Mouse (Mus musculus): ENCODE data around the gene Ttc23.
A peak's percentile ranks its signal among the peaks of the same experiment; 100 is the strongest.

Gene Ttc23

GRCm38 (mm10) chr7:67749441-67750239 lies 102.4 kb downstream of the Ttc23 start:
- DNase-seq: no peak

DNA sequence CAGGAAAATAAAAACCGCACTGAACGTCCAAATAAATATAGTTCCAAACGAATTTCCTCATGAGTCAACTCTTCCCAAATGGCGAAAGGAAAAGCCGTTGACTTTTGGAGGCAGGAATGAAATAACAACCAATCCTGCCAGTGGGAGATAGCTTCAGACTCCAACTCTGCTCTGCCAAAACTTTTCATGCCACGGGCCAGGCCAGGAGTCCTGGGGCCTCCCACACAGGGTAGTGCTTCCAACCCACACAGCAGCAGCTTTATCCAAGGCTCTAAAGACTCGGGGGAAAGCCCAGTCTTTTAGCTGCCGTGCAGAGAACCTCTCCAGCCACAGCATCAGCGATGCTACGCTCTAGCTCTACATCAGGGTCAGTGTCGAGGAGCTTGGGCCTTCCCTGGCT lies 107.4 kb downstream of the Ttc23 start:
- DNase-seq: peak; percentile 31

- no peak for DNase-seq
Observed at GRCm38 (mm10) chr7:67755366-67755765, 108.2 kb downstream of the Ttc23 start.

- DNase-seq: no peak
Observed at GRCm38 (mm10) chr7:67756636-67757035, 109.4 kb downstream of the Ttc23 start.

- peak; percentile 24 for DNase-seq
Observed at GRCm38 (mm10) chr7:67758506-67758857, 111.3 kb downstream of the Ttc23 start.

DNA sequence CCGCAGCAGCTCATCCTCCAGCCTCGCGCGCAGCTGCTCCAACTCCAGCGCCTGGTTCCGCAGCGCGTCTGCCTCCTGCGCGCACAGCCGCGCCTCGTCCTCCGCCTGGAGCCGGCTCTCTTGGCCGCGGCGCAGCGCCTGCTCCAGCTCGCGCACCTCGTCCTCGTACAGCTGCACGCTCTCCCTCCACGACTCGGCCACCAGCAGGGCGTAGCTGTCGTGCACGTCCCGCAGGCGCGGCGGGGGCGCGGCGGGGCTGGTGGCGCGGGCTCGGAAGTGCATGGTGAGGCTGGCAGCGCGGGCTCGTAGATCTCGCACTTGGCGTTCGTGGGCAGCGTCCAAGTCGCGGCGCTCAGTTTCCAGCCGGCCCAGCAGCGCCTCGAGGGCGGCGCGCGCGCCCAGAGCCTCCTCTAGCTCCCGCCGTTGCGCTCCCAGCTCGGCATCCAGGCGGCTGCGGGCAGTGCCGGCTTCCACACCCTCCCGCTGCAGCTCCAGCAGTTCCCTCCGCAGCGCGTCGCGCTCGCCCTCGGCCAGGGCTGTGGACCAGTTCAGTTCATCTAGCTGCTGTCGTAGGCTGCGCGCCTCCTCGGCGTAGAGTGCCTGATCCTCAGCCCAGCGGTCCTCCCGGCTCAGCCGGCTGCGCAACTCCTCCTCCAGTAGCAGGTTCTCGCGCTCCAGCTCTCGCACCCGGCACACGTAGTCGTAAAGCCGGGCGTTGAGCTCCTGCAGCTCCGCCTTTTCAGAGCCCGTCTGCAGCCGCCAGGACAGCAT lies 111.8 kb downstream of the Ttc23 start:
- DNase-seq: peak; percentile 47

- DNase-seq: peak; percentile 94
Observed at GRCm38 (mm10) chr7:67759629-67759995, 112.4 kb downstream of the Ttc23 start, which contains the start of gene Synm. Gene Synm (minus strand): TSS chr7:67759742.

DNA sequence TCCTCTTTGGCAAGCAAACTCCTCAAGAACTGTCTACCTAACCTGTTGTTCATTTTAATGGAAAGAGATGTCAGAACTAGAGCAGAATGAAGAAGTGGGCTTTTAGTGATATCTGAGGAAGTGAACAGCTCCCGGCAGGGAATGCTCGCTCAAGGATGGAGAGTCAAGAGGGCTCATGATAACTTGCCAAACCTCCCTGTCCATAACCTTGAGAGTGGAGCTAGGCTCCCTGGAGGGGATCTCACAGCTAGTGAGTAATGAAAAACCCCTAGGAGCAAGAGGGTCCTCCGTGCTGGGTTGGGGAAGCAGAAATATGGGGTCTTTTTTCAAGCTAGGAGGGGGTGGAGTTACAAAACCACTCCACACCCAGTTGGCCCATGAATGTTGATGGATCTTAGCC lies 116.4 kb downstream of the Ttc23 start:
- DNase-seq: no peak

DNA sequence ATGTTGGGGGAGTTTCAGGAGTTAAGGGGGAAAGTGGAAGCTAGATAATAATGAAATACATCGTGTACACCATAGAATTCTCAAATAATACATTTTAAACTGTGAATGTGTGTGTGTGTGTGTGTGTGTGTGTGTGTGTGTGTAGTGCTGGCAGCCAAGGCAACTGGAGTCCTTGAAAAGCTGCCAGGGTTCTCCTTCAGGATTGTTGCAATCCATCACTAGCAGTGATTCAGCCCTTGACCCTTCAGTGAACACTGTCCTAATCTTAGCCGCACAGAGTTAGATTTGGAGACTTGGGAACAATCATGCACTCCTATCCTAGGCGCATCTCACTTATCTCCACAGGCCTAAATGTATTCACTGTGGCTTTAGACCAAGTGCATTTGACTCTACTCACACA lies 120.9 kb downstream of the Ttc23 start:
- peak; percentile 61 for DNase-seq

- DNase-seq: no peak
Observed at GRCm38 (mm10) chr7:67769487-67769886, 122.3 kb downstream of the Ttc23 start.

DNA sequence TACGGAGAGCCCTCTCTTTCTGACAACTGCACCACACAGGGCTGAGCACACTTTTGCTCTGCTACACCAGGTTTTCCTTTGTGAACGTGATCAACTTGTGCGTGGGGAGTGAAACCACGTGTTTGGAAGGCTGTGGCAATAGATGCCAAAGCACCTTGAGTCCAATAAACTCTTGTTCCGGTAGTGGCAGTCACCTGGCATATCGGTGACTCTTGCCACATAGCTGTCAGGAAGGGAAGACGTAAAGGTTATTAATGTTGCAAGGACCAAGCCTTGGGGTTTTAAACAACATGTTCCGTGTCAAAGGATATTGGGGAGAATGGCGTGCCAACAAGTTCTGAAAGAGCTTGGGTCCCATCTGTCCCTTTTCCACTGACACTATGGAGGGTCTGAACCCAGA lies 125.0 kb downstream of the Ttc23 start:
- no peak for DNase-seq

DNA sequence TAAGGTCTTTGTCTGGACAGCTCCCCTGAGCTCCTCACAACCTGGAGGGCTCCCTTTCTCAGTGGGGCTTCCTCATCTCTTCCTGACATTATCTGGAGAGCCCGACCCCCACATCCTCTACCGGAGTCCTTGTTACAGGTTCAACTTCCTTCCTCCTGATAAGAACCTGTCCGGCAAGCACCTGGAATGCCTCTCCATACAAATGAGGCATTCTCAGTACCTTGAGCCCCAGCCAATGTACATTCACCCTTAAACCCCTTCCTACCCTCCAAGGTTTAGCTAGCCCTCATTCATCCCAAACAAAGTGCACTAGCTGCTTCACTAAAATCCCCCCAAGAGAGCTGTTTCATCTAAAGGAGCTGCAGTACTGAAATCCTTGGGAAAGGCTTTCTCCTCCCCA lies 128.4 kb downstream of the Ttc23 start:
- no peak for DNase-seq

DNA sequence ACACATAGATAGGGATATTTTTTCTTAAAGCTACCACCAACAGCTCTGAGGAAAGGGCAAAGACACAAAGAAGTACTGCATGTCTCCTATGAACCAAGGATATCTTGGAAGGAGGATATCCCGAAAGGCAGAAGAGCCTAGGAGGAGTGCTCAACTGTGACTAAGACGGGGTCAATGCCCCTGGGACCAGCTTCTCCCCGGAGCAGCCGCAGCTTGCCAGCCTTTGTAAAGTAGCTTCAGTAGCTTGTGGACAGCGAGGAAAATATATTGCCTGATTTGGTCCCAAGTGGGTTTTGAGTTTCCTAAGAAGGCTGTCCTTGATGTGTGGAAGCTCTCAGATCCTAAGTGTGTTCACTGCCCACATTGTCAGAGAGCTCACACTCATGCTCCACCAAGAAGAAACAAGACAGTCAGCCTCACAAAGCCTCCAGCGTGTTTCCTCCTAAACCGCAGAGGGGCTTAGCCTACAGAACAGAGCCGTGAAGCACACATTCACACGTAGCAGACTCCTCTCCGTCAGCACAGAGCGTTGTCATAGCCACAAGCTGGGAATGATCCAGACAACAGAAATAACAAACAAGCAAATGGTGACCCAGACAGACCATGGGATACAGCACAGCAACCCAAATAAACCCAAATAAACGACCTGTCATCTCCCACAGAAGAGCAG lies 129.6 kb downstream of the Ttc23 start:
- DNase-seq: no peak

DNA sequence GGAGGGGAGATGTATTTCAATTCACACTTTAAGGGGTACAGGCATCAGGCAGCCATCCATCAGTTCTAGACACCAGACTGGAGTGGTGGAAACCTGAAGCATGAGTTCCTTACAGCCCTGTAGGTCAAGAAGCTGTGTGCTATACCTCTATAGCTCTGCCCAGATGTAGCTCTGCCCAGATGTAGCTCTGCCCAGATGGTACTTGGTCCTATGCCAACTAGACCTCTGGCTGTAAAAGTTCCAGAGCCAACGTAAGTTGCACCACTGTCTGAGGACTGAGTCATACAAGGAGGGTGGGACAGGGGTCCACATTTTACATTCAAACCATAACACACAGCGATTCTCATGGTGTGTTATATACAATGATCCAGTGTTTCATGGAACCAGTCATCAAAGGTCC lies 140.7 kb downstream of the Ttc23 start:
- DNase-seq: no peak

GRCm38 (mm10) chr7:67788713-67789112 lies 141.5 kb downstream of the Ttc23 start:
- DNase-seq: peak; percentile 80

DNA sequence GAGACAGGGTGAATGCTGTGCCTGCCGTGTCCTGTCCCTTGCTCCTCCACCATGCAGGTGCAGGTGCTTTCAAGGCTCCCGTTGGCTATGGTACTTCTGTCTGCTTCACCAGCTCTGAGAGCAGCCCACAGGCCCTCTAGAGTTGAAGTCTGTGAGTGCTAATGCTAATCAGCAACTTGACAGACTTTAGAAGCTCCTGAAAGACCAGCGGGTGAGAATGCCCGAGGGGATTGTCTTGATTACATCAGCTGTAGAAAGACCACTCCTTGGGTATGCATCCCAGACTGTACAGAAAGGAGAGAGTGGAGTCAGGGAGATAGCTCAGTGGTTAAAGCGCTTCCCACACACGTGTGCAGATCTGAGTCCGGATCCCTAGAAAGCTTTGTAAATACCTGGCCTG lies 144.0 kb downstream of the Ttc23 start:
- DNase-seq: no peak

DNA sequence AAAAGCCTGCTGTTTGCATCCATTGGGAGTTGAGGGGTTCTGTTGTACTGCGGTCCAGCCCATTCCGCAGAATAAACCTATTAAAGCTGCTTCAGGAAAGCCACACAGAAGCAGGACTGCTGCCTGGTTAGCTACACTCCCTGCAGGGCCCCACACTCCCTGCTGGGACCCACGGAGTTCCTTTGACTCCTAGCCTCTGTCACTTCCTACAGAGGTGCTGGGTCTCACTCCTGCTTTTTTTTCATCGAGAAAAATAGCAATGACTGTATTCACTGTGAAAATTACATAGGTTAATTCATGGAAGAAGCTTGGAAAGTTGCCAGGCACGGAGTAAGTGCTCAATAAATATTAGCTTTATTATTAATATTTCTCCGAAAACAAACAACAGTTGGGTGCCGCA lies 146.2 kb downstream of the Ttc23 start:
- no peak for DNase-seq

- DNase-seq: no peak
Observed at GRCm38 (mm10) chr7:67797065-67797464, 149.9 kb downstream of the Ttc23 start.

DNA sequence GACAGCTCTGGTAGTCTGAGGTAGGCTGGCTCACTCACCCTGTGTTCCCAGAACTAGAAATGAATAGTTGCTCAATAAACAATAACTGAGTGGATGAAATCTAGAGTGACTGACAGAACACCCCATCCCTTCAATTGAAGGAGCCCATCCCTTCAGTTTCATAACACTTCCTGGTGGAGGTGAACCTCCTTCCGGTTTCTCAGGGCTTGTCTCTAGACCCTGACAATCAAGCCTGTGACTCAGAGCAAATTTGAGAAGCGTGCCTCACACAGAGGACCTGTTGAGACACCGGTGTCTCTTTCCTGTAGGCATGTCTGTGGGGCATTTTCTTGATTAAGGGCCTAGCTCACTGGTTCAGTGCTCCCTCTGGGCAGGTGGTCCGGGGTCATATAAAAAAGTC lies 151.3 kb downstream of the Ttc23 start:
- no peak for DNase-seq

GRCm38 (mm10) chr7:67800547-67800946 lies 153.3 kb downstream of the Ttc23 start:
- DNase-seq: no peak

GRCm38 (mm10) chr7:67801022-67801421 lies 153.8 kb downstream of the Ttc23 start:
- no peak for DNase-seq

DNA sequence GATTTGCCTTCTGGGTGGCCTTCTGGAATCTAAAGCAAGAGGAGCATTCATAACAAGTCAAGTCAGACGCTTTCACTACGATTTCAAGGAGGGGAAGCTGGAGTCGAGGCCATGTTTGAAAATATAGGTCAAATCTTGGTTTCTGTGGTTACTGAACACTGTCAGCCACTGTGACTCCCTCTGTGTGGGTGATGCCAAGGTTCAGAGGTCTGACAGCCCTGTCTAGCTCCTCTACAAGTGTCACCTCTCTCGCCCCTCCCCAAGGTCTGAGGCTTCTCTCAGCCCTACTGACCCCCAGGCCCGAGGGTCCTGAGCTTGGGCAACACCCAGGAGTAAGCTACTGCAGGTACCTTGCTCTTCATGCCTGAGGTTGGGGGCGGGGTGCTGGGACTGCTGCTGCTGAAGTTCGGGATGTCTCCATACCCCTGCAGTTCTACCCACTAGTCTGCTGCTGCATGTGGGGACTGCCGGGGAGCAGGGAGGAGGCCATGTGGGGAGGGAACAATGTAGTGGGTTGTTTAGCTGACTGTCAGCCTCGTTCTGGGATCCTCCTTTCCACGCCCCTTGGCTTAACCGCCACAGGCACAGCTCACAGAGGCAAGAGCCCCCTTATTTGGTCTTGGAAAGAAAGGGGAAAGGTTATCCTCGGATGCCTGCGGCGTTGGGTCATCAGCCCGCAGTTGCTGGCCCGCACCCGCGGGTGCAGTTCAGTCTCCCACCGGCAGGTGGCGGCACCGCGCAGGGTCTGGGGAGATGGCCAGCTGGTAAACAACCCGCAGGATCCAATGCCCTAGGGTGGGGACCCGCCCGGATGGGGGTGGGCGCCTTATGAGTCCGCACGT lies 156.0 kb downstream of the Ttc23 start:
- peak; percentile 82 for DNase-seq

GRCm38 (mm10) chr7:67803857-67804215 lies 156.6 kb downstream of the Ttc23 start:
- no peak for DNase-seq
